Mouse (Mus musculus): ENCODE results near the gene Tcp11. TPM values are rescaled to one million over a fixed set of nuclear protein-coding genes. Genes with fewer than 3 reads are reported as not detected.

The Tcp11 gene
- polyA plus RNA-seq (2015; fragmentation: Nextera tagmentation; extraction: Ambion mirVana): 1.1 and 1.7 TPM in 2 replicates

- 3% methylated on average over 27 of the region's 57 CpGs for WGBS
Measured at GRCm38 (mm10) chr17:28080045-28080816, at the start of gene Tcp11. Gene Tcp11, minus strand, starts transcription at chr17:28080639.

GRCm38 (mm10) chr17:28129796-28130195, 49.4 kb upstream of the Tcp11 start:
- no peaks in the 10 kb centered on the region for H3K9me3 ChIP-seq (ENCODE audit: control insufficient read depth, low read length)
- 89% methylated on average over 5 of the region's 5 CpGs for WGBS
- no peak for TF ChIP-seq CTCF (IDR thresholded peaks at IDR 0.05; ENCODE audit: low read depth)
- TF ChIP-seq EP300 (optimal IDR thresholded peaks at IDR 0.05): no peak
- no peak overlapping the region for H3K9ac ChIP-seq (ENCODE audit: low read length)
- H3K27me3 ChIP-seq (ENCODE audit: control insufficient read depth, insufficient read depth, low read length): no peaks in the 10 kb centered on the region
- no peak for ATAC-seq (ENCODE audit: low FRiP score, low TSS enrichment)
- no peak overlapping the region for H3K4me3 ChIP-seq (ENCODE audit: low read depth, low read length)
- no peak for DNase-seq (ENCODE audit: low spot score)
- no peaks in the 10 kb centered on the region for H3K4me1 ChIP-seq (replicated peaks; ENCODE audit: control insufficient read depth, insufficient read depth)
- no peaks in the 10 kb centered on the region for H3K36me3 ChIP-seq (ENCODE audit: control insufficient read depth, insufficient read depth, low read length)
- H3K27ac ChIP-seq (replicated peaks): no peak overlapping the region
- H3K4me2 ChIP-seq (replicated peaks; ENCODE audit: low read depth): no peak overlapping the region

More at GRCm38 (mm10) chr17:28080045-28080816, at the start of gene Tcp11:
- Histone ChIP-seq H3K4me3 (ENCODE audit: low read depth, low read length) (peak within 1 kb of the TSS; percentile 64), H3K9ac (ENCODE audit: low read length) (peak within 1 kb of the TSS; percentile 56), H3K36me3 (ENCODE audit: control insufficient read depth, insufficient read depth, low read length) (no peaks in the 10 kb centered on the region), H3K27me3 (ENCODE audit: control insufficient read depth, insufficient read depth, low read length) (no peaks in the 10 kb centered on the region), H3K27ac (replicated peaks) (no peak within 1 kb of the TSS), H3K9me3 (ENCODE audit: control insufficient read depth, low read length) (no peaks in the 10 kb centered on the region), H3K4me2 (replicated peaks; ENCODE audit: low read depth) (peak within 1 kb of the TSS; percentile 100), H3K4me1 (replicated peaks; ENCODE audit: control insufficient read depth, insufficient read depth) (no peaks in the 10 kb centered on the region)
- DNase-seq (ENCODE audit: low spot score) (peak; percentile 89), ATAC-seq (ENCODE audit: low FRiP score, low TSS enrichment) (peak; percentile 90)
- no peak for TF ChIP-seq EP300 (optimal IDR thresholded peaks at IDR 0.05)
- TF ChIP-seq CTCF (IDR thresholded peaks at IDR 0.05; ENCODE audit: low read depth): peak; percentile 20; the same call in 1 of the 2 replicates

- no peaks in the 10 kb centered on the region for H3K27me3 ChIP-seq (ENCODE audit: control insufficient read depth, insufficient read depth, low read length)
- ATAC-seq (ENCODE audit: low FRiP score, low TSS enrichment): no peak
- WGBS: 50% methylated on average over 8 of the region's 8 CpGs
- no peaks in the 10 kb centered on the region for H3K4me1 ChIP-seq (replicated peaks; ENCODE audit: control insufficient read depth, insufficient read depth)
- TF ChIP-seq CTCF (IDR thresholded peaks at IDR 0.05; ENCODE audit: low read depth) (no peak), EP300 (optimal IDR thresholded peaks at IDR 0.05) (no peak)
- H3K4me2 ChIP-seq (replicated peaks; ENCODE audit: low read depth): no peak overlapping the region
- no peak overlapping the region for H3K27ac ChIP-seq (replicated peaks)
- no peaks in the 10 kb centered on the region for H3K9me3 ChIP-seq (ENCODE audit: control insufficient read depth, low read length)
- DNase-seq (ENCODE audit: low spot score): no peak
- no peak overlapping the region for H3K9ac ChIP-seq (ENCODE audit: low read length)
- H3K4me3 ChIP-seq (ENCODE audit: low read depth, low read length): no peak overlapping the region
- H3K36me3 ChIP-seq (ENCODE audit: control insufficient read depth, insufficient read depth, low read length): no peaks in the 10 kb centered on the region
Measured at GRCm38 (mm10) chr17:28124368-28124767, 43.9 kb upstream of the Tcp11 start.

GRCm38 (mm10) chr17:28123627-28124026, 43.2 kb upstream of the Tcp11 start:
- TF ChIP-seq EP300 (optimal IDR thresholded peaks at IDR 0.05): no peak
- no peak for TF ChIP-seq CTCF (IDR thresholded peaks at IDR 0.05; ENCODE audit: low read depth)
- ATAC-seq (ENCODE audit: low FRiP score, low TSS enrichment): no peak
- H3K4me3 ChIP-seq (ENCODE audit: low read depth, low read length): no peak overlapping the region
- 64% methylated on average over 7 of the region's 7 CpGs for WGBS
- H3K36me3 ChIP-seq (ENCODE audit: control insufficient read depth, insufficient read depth, low read length): no peaks in the 10 kb centered on the region
- H3K9ac ChIP-seq (ENCODE audit: low read length): no peak overlapping the region
- no peak overlapping the region for H3K27ac ChIP-seq (replicated peaks)
- no peaks in the 10 kb centered on the region for H3K4me1 ChIP-seq (replicated peaks; ENCODE audit: control insufficient read depth, insufficient read depth)
- no peaks in the 10 kb centered on the region for H3K27me3 ChIP-seq (ENCODE audit: control insufficient read depth, insufficient read depth, low read length)
- no peak for DNase-seq (ENCODE audit: low spot score)
- H3K4me2 ChIP-seq (replicated peaks; ENCODE audit: low read depth): no peak overlapping the region
- H3K9me3 ChIP-seq (ENCODE audit: control insufficient read depth, low read length): no peaks in the 10 kb centered on the region

GRCm38 (mm10) chr17:28122949-28123348, 42.5 kb upstream of the Tcp11 start:
- WGBS: 70% methylated on average over 13 of the region's 13 CpGs
- no peaks in the 10 kb centered on the region for H3K9me3 ChIP-seq (ENCODE audit: control insufficient read depth, low read length)
- no peak overlapping the region for H3K9ac ChIP-seq (ENCODE audit: low read length)
- H3K27me3 ChIP-seq (ENCODE audit: control insufficient read depth, insufficient read depth, low read length): no peaks in the 10 kb centered on the region
- TF ChIP-seq CTCF (IDR thresholded peaks at IDR 0.05; ENCODE audit: low read depth) (no peak), EP300 (optimal IDR thresholded peaks at IDR 0.05) (no peak)
- H3K4me1 ChIP-seq (replicated peaks; ENCODE audit: control insufficient read depth, insufficient read depth): no peaks in the 10 kb centered on the region
- no peaks in the 10 kb centered on the region for H3K36me3 ChIP-seq (ENCODE audit: control insufficient read depth, insufficient read depth, low read length)
- no peak overlapping the region for H3K4me3 ChIP-seq (ENCODE audit: low read depth, low read length)
- ATAC-seq (ENCODE audit: low FRiP score, low TSS enrichment) (no peak), DNase-seq (ENCODE audit: low spot score) (no peak)
- H3K4me2 ChIP-seq (replicated peaks; ENCODE audit: low read depth): no peak overlapping the region
- no peak overlapping the region for H3K27ac ChIP-seq (replicated peaks)

- Histone ChIP-seq H3K9me3 (ENCODE audit: control insufficient read depth, low read length) (no peaks in the 10 kb centered on the region), H3K36me3 (ENCODE audit: control insufficient read depth, insufficient read depth, low read length) (no peaks in the 10 kb centered on the region), H3K4me1 (replicated peaks; ENCODE audit: control insufficient read depth, insufficient read depth) (no peaks in the 10 kb centered on the region), H3K4me3 (ENCODE audit: low read depth, low read length) (no peak overlapping the region), H3K9ac (ENCODE audit: low read length) (no peak overlapping the region), H3K27me3 (ENCODE audit: control insufficient read depth, insufficient read depth, low read length) (no peaks in the 10 kb centered on the region), H3K27ac (replicated peaks) (no peak overlapping the region), H3K4me2 (replicated peaks; ENCODE audit: low read depth) (no peak overlapping the region)
- no peak for TF ChIP-seq CTCF (IDR thresholded peaks at IDR 0.05; ENCODE audit: low read depth)
- no peak for TF ChIP-seq EP300 (optimal IDR thresholded peaks at IDR 0.05)
- ATAC-seq (ENCODE audit: low FRiP score, low TSS enrichment) (no peak), DNase-seq (ENCODE audit: low spot score) (no peak)
- 82% methylated on average over 5 of the region's 5 CpGs for WGBS
Measured at GRCm38 (mm10) chr17:28120460-28120859, 40.0 kb upstream of the Tcp11 start.
